ENCODE assay signal across 10 mouse cellular contexts in genomic region chr4:109106034-109106433, GRCm38 (mm10).
DNase-seq lines count a peak whose midpoint lies in the region; TF ChIP-seq lines count a peak whose summit lies in the region.
"Had no signal": no experiment of that assay in that cellular context is flagged by ENCODE, and none has a peak within 500 bp of the region (broad histone marks: within the 10 kb centered on the region; RNA-seq: fewer than 3 reads in every experiment).

No protein-coding gene starts in this region.

- H3K36me3 ChIP-seq in kidney, adult 2 months (ENCODE audit: control insufficient read depth, insufficient read depth, low read length): no peaks in the 10 kb centered on the region; the same call in none of the 2 replicates

- DNase-seq in cerebellum, postnatal 10 days: peak; percentile 12 to 34
- DNase-seq in cerebellum, postnatal 4 days (ENCODE audit: low spot score in 2 of 2): no peak
- peak; percentile 49 for DNase-seq in kidney, adult 2 months
- DNase-seq in kidney, postnatal 10 days: no peak
- peak; percentile 61 for DNase-seq in A20 (ENCODE audit: low read depth, low spot score)
- DNase-seq in gastrocnemius, postnatal 25 days: peak; percentile 31
- no peak for DNase-seq in left cerebral cortex, adult 9 months (ENCODE audit: low spot score in 2 of 2)
- DNase-seq in left cerebral cortex, postnatal 10 days (ENCODE audit: extremely low spot score in 1 of 2, low spot score in 2 of 2): no peak
- DNase-seq: liver, embryonic 13.5 days had no signal

- intact Hi-C loops in left cerebral cortex, postnatal 10 days (cut with DNase I): no loop called here

- TF ChIP-seq POLR2A in kidney, adult 2 months (IDR thresholded peaks at IDR 0.05; ENCODE audit: low read depth, low read length): no peak

- peak overlapping the region; percentile 8 for H3K4me3 ChIP-seq in kidney, adult 2 months (ENCODE audit: insufficient read depth, low read depth, low read length)
- H3K4me3 ChIP-seq: liver, embryonic 13.5 days had no signal

- no peaks in the 10 kb centered on the region for H3K27me3 ChIP-seq in kidney, adult 2 months (replicated peaks; ENCODE audit: control insufficient read depth, insufficient read depth, low read length)
- H3K27me3 ChIP-seq: liver, embryonic 13.5 days; Patski had no signal

- TF ChIP-seq CTCF in kidney, adult 2 months (conservative IDR thresholded peaks at IDR 0.05; ENCODE audit: insufficient read depth, insufficient read length, low read depth, low read length): no peak

- peaks cover 25% of the 10 kb centered on the region for H3K4me1 ChIP-seq in kidney, adult 2 months (ENCODE audit: control insufficient read depth, insufficient read depth, low read length)

- H3K27ac ChIP-seq in kidney, adult 2 months (ENCODE audit: insufficient read depth, low read depth, low read length): peak overlapping the region; percentile 53
- H3K27ac ChIP-seq: liver, embryonic 13.5 days had no signal

- 30% methylated on average over 3 of the region's 3 CpGs for WGBS in kidney, adult 2 months

Comparison
In these comparisons a context has a peak if more than half of its experiments do, and no peak if none do; other contexts are left out.
1. DNase-seq: peak in cerebellum, postnatal 10 days (2 of 2), kidney, adult 2 months (single experiment), A20 (single experiment) and gastrocnemius, postnatal 25 days (single experiment); none in cerebellum, postnatal 4 days (0 of 2), kidney, postnatal 10 days (single experiment), left cerebral cortex, adult 9 months (0 of 2) and left cerebral cortex, postnatal 10 days (0 of 2).